Mouse (Mus musculus) small intestine, adult 2 months (tissue): Measurements from ENCODE around the gene Mon1a.

ENCODE experiments used
- CTCF ChIP-seq: fragments of 200-500 bp; IDR thresholded peaks from 2 replicates; pipeline ENCODE4 v1.5.1; 2012; ENCODE audit warnings: low read depth, mild to moderate bottlenecking, control low read depth, inconsistent platforms, low read length, moderate library complexity, mixed read lengths; ENCODE audit not compliant: insufficient replicate concordance, insufficient read length; ENCODE audit errors: extremely low read depth
- POLR2A ChIP-seq: fragments of 200-500 bp; IDR thresholded peaks from 2 replicates; pipeline ENCODE4 v1.6.1; 2012; ENCODE audit warnings: low read depth, mild to moderate bottlenecking, control low read depth, inconsistent platforms, low read length, moderate library complexity

- no peak for TF ChIP-seq CTCF
- no peak for TF ChIP-seq POLR2A
These were observed 7.5 kb upstream of the Mon1a start for GRCm38 (mm10) chr9:107880411-107880810.
